Comparison of ENCODE assay signal across 1 mouse cellular context in genomic region chr4:44310429-44310828, GRCm38 (mm10).
TF ChIP-seq lines count a peak whose summit lies in the region.

No protein-coding gene starts in this region.

TF ChIP-seq in MEL, 35 proteins besides CTCF, POLR2A, EP300 and RAD21:
- no peak for TF ChIP-seq POLR2AphosphoS5 (IDR thresholded peaks at IDR 0.05; ENCODE audit: borderline replicate concordance, low read depth, low read length)
